Mouse (Mus musculus) kidney, postnatal 10 days (tissue): ENCODE measurements around the gene Nav3.

Experiments
- DNase-seq: peaks from one replicate; pipeline ENCODE4 v3.0.0; 2021; ENCODE audit warnings: mixed read lengths

The Nav3 gene

DNA sequence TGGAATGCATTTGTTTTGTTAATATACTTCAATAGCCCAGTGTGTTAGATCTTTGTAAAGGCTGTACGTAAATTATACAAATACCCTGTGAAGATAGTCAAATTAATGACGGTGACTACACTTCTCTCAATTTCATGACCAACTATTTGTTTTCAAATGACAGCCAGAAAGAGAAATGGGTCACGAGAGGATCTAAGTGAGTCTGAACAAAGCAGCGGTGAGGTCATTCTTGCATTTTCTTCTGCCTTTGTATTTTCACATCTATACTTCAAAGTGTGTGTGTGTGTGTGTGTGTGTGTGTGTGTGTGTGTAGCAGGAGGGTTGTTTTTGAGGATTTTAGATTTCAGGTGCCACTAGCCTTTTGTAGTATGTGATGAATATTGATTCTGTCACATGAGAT, 662.5 kb downstream of the Nav3 start:
- DNase-seq: no peak

DNA sequence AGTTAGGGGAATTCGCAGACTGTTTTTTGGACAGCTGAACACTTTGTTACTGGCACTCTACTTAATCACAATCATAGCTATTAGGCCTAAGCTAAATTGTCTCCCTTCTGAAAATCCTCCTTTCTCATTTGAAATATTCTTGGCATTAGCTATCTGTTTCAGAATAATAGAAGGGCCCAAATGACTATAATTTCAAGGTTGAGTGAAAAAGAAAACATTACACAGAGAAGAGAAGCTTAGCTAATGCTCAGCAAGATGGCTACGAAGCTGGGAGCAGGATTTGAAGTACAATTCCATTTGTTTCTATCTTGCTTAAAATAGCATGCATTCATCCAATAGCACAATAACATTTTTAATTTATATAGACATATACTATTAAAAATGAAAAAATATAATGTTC, 667.3 kb downstream of the Nav3 start:
- no peak for DNase-seq

DNA sequence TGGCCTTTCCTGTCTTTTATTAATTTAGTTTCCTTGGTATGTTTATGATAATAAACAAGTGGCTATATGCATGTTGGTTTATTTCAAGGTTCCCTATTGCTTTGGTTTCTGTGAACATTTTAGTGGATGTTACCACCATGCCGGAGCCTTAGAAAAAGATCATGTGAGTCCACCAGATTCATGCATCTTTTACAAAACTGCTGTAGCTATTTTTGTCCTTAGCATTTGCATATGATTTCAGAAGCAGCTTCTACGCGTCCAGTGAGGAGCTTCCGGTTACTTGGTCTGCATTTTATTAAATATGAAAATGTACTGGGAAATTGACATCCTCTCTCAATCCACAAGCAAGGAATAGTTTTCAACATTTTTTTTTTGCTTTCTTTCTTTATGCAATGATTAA, 676.9 kb downstream of the Nav3 start:
- DNase-seq: no peak

- DNase-seq: no peak
These were observed 686.9 kb downstream of the Nav3 start for GRCm38 (mm10) chr10:109769092-109769491.

- DNase-seq: peak; percentile 82
These were observed 690.4 kb downstream of the Nav3 start for GRCm38 (mm10) chr10:109765650-109766049.

DNA sequence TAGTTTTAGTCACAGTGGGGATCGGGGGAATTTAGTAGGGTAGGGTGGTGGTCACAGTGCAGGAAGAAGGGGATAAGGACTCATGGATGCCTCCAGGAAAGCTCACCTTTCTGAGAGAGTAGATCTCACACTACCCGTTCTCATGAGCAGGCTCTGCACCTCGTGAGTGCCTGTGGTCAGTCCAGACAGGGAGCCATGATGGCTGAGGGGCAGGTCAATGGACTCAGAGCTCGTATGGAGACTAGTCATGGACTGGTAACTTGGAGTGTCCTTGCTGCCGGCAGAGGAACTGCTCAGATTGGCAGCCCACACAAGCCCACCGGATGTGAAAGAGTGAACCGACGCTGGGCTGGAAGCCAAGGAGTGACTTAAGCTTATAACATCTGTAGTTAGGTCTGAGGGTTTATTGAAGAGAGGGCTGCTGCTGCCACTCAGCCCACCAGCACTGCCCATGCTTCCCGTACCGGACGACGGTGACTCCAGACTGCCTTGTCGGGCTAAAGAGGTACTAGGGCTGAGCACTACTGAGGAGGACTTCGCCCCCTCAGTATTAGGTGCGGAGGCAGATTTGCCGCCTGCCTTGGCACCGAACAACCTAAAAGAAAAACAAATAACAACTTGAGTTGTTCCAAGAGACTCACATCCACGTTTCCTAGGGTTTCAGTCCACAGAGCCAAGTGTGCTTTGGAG, 691.4 kb downstream of the Nav3 start:
- DNase-seq: peak; percentile 23

GRCm38 (mm10) chr10:109758921-109759600, 696.9 kb downstream of the Nav3 start:
- DNase-seq: no peak

DNA sequence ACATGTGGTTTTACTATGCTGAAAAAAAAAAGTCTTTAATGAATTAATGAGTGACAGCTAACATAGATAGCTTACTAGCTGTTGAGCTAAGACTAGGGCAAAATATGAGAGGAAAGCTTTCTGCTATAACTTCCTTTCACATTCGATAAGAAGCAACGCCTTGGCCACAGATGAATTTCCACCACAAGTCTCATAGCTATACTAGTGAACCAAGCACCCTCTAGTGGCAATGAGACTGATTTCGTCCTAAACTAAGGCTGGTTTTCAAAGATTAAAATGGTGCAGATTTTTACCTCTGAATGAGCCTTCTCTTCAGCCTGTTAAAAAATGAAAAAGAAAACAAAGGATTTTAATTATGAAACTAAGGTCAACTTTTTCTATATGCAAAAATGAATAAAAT, 709.1 kb downstream of the Nav3 start:
- no peak for DNase-seq

GRCm38 (mm10) chr10:109741664-109742063, 714.3 kb downstream of the Nav3 start:
- DNase-seq: no peak

DNA sequence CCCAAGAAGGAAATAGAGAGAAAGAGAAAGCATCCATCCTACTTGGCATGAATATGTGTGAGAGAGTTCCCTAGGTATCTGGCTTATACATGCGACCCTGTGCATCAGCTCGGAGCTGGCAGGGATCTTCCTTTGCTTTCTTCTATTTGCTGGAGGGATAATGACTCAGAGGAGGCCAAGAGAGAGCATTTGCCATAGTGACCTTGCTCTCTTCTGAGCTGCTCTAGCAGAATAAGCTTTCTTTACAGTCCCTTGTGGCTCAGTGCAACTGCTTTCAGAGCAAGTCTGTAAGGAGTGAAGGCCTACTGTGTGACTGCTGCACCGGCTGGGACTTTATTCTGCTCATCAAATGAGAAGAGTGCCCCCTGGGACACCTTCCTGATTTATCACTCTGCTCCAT, 715.7 kb downstream of the Nav3 start:
- DNase-seq: no peak

DNA sequence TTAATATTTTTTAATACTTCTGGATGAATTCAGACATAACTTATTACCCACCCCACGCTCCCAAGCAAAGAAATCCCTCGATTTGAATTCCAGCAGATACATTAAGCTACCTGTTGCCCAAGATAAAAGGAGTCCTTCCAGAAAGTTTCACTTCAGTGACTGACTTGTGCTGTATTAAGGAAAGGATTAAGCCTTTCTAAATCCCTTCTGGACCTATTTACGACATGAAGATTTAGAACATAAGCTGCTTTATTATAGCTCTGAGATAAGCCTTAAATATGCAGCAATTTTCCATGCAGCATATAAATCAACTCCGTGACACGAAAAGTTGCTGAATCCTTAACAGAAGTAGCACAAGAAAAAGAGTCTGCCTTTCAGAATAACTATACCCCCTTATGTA, 732.4 kb downstream of the Nav3 start:
- no peak for DNase-seq

DNA sequence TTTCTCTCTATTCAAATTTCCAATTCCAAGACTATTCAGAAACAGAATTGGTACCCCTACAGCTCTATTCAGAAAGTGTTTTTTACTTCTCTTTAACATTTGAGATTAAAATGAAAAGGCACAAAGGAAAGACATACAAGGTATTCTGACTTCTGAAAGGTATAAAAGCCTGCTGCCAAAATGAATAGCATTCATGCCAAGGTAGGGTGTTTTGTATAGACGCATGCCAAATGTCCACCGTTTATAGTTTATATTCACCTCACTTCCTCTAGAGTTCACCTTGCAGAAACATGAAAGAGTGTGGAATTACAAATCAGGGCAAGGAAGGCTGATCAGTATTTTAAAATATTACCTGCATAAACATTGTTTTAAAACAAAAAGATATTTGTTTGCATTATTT, 737.2 kb downstream of the Nav3 start:
- no peak for DNase-seq

- DNase-seq: no peak
These were observed 737.6 kb downstream of the Nav3 start for GRCm38 (mm10) chr10:109718390-109718789.

GRCm38 (mm10) chr10:109713001-109713400, 743.0 kb downstream of the Nav3 start:
- peak; percentile 13 for DNase-seq

DNA sequence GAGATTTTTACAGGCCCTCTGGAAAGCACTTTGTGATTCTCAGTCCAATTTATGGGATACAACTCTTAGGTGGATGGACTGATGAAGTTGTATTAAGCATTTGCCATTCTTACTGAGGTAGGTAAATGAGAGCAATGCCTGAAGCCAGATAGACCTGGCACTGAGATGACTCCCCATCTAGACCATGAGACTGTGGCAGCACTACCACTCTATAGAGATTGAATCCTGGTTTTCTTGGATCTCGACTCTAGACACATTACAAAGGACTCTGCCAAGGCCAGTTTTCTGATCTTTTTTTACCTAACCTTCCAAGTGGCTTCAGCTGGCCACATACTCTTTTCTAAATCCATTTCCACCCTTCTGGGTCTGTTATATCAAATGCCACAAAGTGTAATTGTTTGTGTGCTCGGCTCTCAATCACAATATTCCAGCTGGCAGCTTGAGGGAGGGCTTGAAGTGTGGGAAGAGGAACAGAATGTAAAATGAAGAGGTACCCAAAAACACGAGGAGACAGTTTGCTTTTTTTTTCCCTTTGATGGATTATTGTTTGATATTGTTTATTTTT, 756.2 kb downstream of the Nav3 start:
- DNase-seq: no peak

DNA sequence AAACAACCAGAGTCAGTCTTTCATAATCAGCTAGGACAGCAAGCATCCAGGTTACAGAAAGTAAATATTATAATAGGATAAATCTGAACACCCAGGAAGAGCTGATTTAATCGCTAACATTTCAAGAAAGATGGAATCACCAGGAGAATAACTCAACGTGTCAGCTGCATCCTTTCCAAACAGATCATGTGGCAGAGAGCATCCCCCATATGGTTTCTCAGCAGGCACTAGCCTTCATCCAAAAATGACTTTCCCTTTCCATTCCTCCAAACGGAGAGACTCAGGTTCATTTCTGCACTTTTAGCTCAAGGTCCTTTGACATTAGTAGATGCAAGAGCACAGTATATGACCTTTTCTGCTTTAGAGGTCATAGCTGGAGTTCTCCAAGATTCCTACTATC, 765.4 kb downstream of the Nav3 start:
- DNase-seq: no peak

DNA sequence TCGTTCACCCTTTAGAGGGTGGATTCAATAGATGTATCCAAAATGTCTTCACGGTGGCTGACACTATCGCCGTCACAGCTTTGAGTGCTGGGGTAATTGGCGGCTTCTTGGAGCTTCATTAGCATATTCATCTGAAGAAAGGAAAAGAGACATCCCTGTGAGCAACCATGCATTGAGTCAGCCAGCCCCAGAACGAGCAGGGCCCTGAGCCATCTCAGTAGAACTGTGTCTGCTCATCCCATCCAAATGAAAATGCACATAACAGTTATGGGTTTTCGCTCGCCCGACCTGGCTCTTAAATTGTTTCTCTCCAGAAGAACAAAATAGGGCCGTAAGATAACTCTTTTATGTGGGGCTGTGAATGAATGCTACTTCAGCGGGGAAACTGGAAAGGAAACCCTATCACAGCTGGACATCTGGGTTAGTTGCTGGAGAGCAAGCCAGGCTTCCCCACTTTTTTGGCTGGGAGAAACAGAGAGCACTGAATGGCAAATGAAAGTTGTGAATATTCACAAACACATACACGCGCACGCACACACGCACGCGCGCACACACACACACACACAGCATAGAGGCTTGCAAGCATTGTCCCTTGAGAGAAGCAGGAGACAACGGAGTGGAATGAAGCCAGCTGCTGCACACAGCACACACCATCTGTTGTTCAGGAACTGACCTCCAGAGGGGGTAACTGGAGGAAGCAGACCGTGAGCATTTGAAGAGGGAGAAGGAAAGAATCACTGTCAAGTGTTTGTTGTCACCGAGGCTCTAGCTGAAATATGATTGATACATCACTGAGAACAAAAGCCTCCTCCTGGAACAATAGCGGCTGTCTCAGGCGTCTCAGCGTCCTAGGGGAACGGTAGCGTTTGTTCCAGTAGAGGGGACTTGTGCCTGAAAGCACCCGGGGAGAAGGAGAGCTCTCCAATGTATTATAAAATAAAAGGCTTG, 771.6 kb downstream of the Nav3 start:
- DNase-seq: peak; percentile 70

DNA sequence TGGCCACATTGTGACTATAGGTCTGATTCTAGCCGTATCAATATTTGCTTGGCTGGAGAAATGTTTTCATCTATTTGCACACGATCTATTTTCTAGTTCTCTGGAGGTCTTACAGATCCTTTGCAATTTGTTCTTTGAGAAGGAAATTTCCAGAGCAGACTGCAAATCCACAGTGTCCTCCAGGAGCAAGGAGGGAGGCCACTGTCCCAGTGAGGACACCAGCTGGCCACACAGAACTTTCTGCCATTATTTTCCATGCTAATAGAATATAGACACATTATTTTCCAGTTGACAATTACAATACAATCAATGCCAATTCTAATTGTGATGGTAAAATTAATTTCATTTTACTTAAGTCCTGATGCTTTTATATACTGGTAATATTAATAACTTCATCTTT, 783.1 kb downstream of the Nav3 start:
- DNase-seq: no peak

GRCm38 (mm10) chr10:109667453-109667852, 788.6 kb downstream of the Nav3 start:
- DNase-seq: no peak

GRCm38 (mm10) chr10:109664629-109665317, 791.2 kb downstream of the Nav3 start:
- DNase-seq: peak; percentile 82

DNA sequence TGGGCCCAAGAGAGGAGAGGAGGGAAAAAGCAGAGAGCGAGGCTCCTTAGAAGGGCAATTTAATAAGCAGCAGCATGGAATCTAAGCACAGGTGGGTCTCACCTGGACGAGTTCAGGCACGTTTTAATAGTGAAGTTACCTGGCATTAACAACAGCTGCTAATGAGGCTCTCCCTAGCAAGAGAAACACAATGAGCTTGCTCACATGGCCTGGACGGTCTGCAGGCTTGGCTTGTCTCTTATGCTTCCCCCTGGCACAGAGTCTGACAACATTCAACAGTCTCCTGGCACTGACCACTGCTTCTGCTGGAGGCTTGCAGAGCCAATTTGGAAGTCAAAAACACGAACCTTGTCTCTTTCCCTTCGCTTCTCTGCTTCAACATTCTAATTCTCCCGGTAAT, 804.5 kb downstream of the Nav3 start:
- no peak for DNase-seq

- DNase-seq: no peak
These were observed 812.4 kb downstream of the Nav3 start for GRCm38 (mm10) chr10:109643598-109643997.

- DNase-seq: no peak
These were observed 814.2 kb downstream of the Nav3 start for GRCm38 (mm10) chr10:109641806-109642205.
